Mouse (Mus musculus): ENCODE measurements around the gene Fndc3a. TPM values are rescaled to one million over a fixed set of nuclear protein-coding genes. Genes with fewer than 3 reads are reported as not detected.

Fndc3a gene
- polyA plus RNA-seq, 1 experiment from 2014 or later, result 29.0 TPM

DNA sequence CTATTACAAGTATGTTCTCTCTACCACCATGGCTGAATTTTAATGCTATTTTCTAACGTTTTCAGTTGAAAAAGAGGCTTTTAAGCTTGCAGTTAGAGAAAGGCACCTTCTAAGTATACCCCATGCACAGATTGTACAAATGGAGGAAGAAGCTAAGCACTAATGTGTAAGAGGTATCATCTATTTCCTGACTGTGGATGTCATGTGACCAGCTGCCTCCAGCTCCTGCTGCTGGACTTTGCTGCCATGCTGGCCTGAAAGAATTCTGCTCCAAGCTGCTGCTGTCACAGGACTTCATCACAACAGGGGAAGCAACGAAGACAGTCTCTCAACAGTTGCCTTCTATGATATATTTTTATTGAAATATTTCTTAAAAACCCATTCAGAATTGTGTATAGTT is 76.2 kb downstream of the Fndc3a start:
- Histone ChIP-seq H3K27me3 (ENCODE audit: control insufficient read depth, insufficient read depth, low read length) (no peaks in the 10 kb centered on the region), H3K4me2 (ENCODE audit: low read depth, low read length) (no peak overlapping the region), H3K27ac (ENCODE audit: low read length) (no peak overlapping the region), H3K9ac (ENCODE audit: low read length) (no peak overlapping the region), H3K36me3 (ENCODE audit: control insufficient read depth, insufficient read depth, low read length) (no peaks in the 10 kb centered on the region), H3K9me3 (replicated peaks; ENCODE audit: control insufficient read depth, low read length) (no peaks in the 10 kb centered on the region), H3K4me1 (ENCODE audit: control insufficient read depth, insufficient read depth, low read length) (no peaks in the 10 kb centered on the region), H3K4me3 (replicated peaks; ENCODE audit: low read length) (no peak overlapping the region)
- ATAC-seq (ENCODE audit: insufficient read depth, low FRiP score), result no peak
- 76% methylated on average over 2 of the region's 2 CpGs for WGBS

- Histone ChIP-seq H3K9ac (ENCODE audit: low read length) (no peak overlapping the region), H3K4me3 (replicated peaks; ENCODE audit: low read length) (no peak overlapping the region), H3K9me3 (replicated peaks; ENCODE audit: control insufficient read depth, low read length) (no peaks in the 10 kb centered on the region), H3K36me3 (ENCODE audit: control insufficient read depth, insufficient read depth, low read length) (no peaks in the 10 kb centered on the region), H3K27me3 (ENCODE audit: control insufficient read depth, insufficient read depth, low read length) (no peaks in the 10 kb centered on the region), H3K4me1 (ENCODE audit: control insufficient read depth, insufficient read depth, low read length) (no peaks in the 10 kb centered on the region), H3K27ac (ENCODE audit: low read length) (no peak overlapping the region), H3K4me2 (ENCODE audit: low read depth, low read length) (no peak overlapping the region)
- ATAC-seq (ENCODE audit: insufficient read depth, low FRiP score), result no peak
Measured at GRCm38 (mm10) chr14:72625411-72625810, 84.4 kb downstream of the Fndc3a start.

GRCm38 (mm10) chr14:72604077-72604476 is 105.7 kb downstream of the Fndc3a start:
- Histone ChIP-seq H3K9me3 (replicated peaks; ENCODE audit: control insufficient read depth, low read length) (no peaks in the 10 kb centered on the region), H3K4me3 (replicated peaks; ENCODE audit: low read length) (no peak overlapping the region), H3K4me1 (ENCODE audit: control insufficient read depth, insufficient read depth, low read length) (peaks cover 12% of the 10 kb centered on the region), H3K9ac (ENCODE audit: low read length) (no peak overlapping the region), H3K27ac (ENCODE audit: low read length) (no peak overlapping the region), H3K36me3 (ENCODE audit: control insufficient read depth, insufficient read depth, low read length) (no peaks in the 10 kb centered on the region), H3K27me3 (ENCODE audit: control insufficient read depth, insufficient read depth, low read length) (no peaks in the 10 kb centered on the region), H3K4me2 (ENCODE audit: low read depth, low read length) (no peak overlapping the region)
- ATAC-seq (ENCODE audit: insufficient read depth, low FRiP score), result no peak
- 85% methylated on average over 3 of the region's 3 CpGs for WGBS

- WGBS, result 1% methylated on average over 8 of the region's 8 CpGs
- Histone ChIP-seq H3K36me3 (ENCODE audit: control insufficient read depth, insufficient read depth, low read length) (no peaks in the 10 kb centered on the region), H3K9ac (ENCODE audit: low read length) (peak overlapping the region; percentile 76), H3K4me3 (replicated peaks; ENCODE audit: low read length) (peak overlapping the region; percentile 65), H3K4me2 (ENCODE audit: low read depth, low read length) (peak overlapping the region; percentile 78), H3K27me3 (ENCODE audit: control insufficient read depth, insufficient read depth, low read length) (no peaks in the 10 kb centered on the region), H3K4me1 (ENCODE audit: control insufficient read depth, insufficient read depth, low read length) (peaks cover 12% of the 10 kb centered on the region), H3K27ac (ENCODE audit: low read length) (peak overlapping the region; percentile 89), H3K9me3 (replicated peaks; ENCODE audit: control insufficient read depth, low read length) (no peaks in the 10 kb centered on the region)
- no peak for ATAC-seq (ENCODE audit: insufficient read depth, low FRiP score)
Measured at GRCm38 (mm10) chr14:72603194-72603521, 106.6 kb downstream of the Fndc3a start.

- no peaks in the 10 kb centered on the region for H3K27me3 ChIP-seq (ENCODE audit: control insufficient read depth, insufficient read depth, low read length)
- H3K4me1 ChIP-seq (ENCODE audit: control insufficient read depth, insufficient read depth, low read length), result peaks cover 12% of the 10 kb centered on the region
- peak; percentile 91 for ATAC-seq (ENCODE audit: insufficient read depth, low FRiP score)
- H3K36me3 ChIP-seq (ENCODE audit: control insufficient read depth, insufficient read depth, low read length), result peaks cover 4% of the 10 kb centered on the region; the same call in 1 of the 2 replicates
- H3K9me3 ChIP-seq (replicated peaks; ENCODE audit: control insufficient read depth, low read length), result no peaks in the 10 kb centered on the region
- peak overlapping the region; percentile 76 for H3K9ac ChIP-seq (ENCODE audit: low read length)
- H3K4me2 ChIP-seq (ENCODE audit: low read depth, low read length), result peak overlapping the region; percentile 78
- H3K4me3 ChIP-seq (replicated peaks; ENCODE audit: low read length), result peak overlapping the region; percentile 65
- peak overlapping the region; percentile 89 for H3K27ac ChIP-seq (ENCODE audit: low read length)
- 1% methylated on average over 20 of the region's 20 CpGs for WGBS
Measured at GRCm38 (mm10) chr14:72602521-72603193, 107.1 kb downstream of the Fndc3a start.

DNA sequence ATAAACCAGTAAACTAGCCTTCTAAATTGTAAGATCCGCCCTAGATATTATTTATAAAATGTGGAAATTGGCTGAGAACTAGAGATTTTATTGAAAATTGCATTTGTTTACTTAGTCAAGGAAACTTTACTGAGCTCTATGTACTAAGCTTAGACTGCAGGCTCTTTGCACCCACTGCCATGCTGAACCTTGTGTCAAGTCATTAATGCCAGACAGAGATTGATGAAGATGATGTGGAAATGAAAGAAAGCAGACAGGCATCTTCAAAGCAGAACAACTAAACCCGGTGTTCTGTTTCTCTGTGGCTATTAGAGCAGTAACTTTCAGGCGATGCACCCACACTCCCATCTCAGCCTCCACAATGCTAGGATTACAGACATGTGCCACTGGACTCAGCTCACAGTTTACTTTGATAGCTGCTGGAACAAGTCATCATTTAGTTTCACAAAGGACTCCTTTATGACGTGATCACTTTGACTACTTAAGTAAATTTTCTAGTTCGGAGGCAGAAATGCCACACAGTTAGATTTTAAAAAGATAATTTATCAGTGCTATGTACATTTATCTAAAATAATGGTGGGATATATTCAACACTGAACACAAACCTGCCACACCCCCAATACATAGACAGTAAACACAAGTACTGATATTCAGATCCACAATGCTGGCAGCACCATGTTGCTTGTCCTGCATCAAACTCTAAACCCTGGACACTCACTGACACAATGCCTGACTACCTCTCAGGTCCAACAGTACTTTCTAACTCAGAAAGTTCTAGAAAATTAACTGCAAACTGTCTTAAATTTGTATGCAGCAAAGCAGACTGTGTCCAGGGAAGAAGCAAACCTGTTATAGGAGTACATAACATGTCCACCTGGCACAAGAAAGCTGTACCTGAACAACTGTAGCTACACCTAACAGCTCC is 108.2 kb downstream of the Fndc3a start:
- no peak overlapping the region for H3K27ac ChIP-seq (ENCODE audit: low read length)
- peak overlapping the region; percentile 57 for H3K9ac ChIP-seq (ENCODE audit: low read length)
- H3K4me2 ChIP-seq (ENCODE audit: low read depth, low read length), result peak overlapping the region; percentile 78
- no peaks in the 10 kb centered on the region for H3K27me3 ChIP-seq (ENCODE audit: control insufficient read depth, insufficient read depth, low read length)
- peaks cover 12% of the 10 kb centered on the region for H3K4me1 ChIP-seq (ENCODE audit: control insufficient read depth, insufficient read depth, low read length)
- H3K36me3 ChIP-seq (ENCODE audit: control insufficient read depth, insufficient read depth, low read length), result peaks cover 6% of the 10 kb centered on the region; the same call in 1 of the 2 replicates
- ATAC-seq (ENCODE audit: insufficient read depth, low FRiP score), result no peak
- H3K4me3 ChIP-seq (replicated peaks; ENCODE audit: low read length), result peak overlapping the region; percentile 65
- no peaks in the 10 kb centered on the region for H3K9me3 ChIP-seq (replicated peaks; ENCODE audit: control insufficient read depth, low read length)
- 40% methylated on average over 5 of the region's 5 CpGs for WGBS

- Histone ChIP-seq H3K27me3 (ENCODE audit: control insufficient read depth, insufficient read depth, low read length) (no peaks in the 10 kb centered on the region), H3K4me3 (replicated peaks; ENCODE audit: low read length) (no peak overlapping the region), H3K4me1 (ENCODE audit: control insufficient read depth, insufficient read depth, low read length) (peaks cover 12% of the 10 kb centered on the region), H3K27ac (ENCODE audit: low read length) (no peak overlapping the region), H3K36me3 (ENCODE audit: control insufficient read depth, insufficient read depth, low read length) (peaks cover 6% of the 10 kb centered on the region; the same call in 1 of the 2 replicates), H3K9ac (ENCODE audit: low read length) (no peak overlapping the region), H3K9me3 (replicated peaks; ENCODE audit: control insufficient read depth, low read length) (no peaks in the 10 kb centered on the region), H3K4me2 (ENCODE audit: low read depth, low read length) (no peak overlapping the region)
- 72% methylated on average over 6 of the region's 6 CpGs for WGBS
- no peak for ATAC-seq (ENCODE audit: insufficient read depth, low FRiP score)
Measured at GRCm38 (mm10) chr14:72600375-72600774, 109.4 kb downstream of the Fndc3a start.

DNA sequence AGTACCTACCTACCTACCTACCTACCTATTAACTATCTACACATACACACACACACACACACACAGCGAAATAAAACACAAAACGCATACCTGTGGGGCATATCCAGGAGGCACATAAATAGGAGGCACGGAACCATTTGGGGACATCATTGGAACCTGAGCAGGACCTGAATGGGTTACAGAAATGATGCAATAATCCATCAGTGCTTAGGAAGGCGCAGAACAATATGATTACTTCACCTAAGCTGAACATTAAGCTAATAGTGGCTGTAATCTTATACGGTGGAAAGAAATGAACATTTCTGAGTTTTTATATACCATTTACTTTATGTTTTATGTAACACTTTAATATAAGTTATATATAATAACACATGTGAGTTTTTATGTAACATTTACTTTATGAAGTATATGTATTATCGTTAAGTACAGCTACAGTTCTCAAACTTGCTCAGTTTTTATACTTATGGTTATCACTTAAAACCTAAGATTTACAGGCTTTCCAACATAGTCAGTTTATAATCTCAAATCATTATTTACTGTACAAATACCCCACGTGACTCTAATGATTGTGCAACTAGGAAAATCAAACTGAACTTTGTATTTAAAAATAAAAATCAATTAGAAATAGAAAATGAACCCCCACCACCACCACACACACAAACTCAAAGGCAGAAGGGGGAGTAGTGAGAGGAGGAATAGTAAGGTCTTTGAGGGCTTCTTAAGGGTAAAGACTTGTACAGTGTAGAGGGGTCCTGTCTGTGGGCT is 110.6 kb downstream of the Fndc3a start:
- no peak overlapping the region for H3K4me2 ChIP-seq (ENCODE audit: low read depth, low read length)
- ATAC-seq (ENCODE audit: insufficient read depth, low FRiP score), result no peak
- peaks cover 12% of the 10 kb centered on the region for H3K4me1 ChIP-seq (ENCODE audit: control insufficient read depth, insufficient read depth, low read length)
- no peak overlapping the region for H3K4me3 ChIP-seq (replicated peaks; ENCODE audit: low read length)
- H3K9me3 ChIP-seq (replicated peaks; ENCODE audit: control insufficient read depth, low read length), result no peaks in the 10 kb centered on the region
- H3K36me3 ChIP-seq (ENCODE audit: control insufficient read depth, insufficient read depth, low read length), result peaks cover 6% of the 10 kb centered on the region; the same call in 1 of the 2 replicates
- H3K9ac ChIP-seq (ENCODE audit: low read length), result no peak overlapping the region
- no peak overlapping the region for H3K27ac ChIP-seq (ENCODE audit: low read length)
- 85% methylated on average over 7 of the region's 7 CpGs for WGBS
- no peaks in the 10 kb centered on the region for H3K27me3 ChIP-seq (ENCODE audit: control insufficient read depth, insufficient read depth, low read length)

Measured in stomach, embryonic 16.5 days (tissue).